Mouse (Mus musculus): ENCODE measurements at regions not wholly inside any gene's neighbourhood (a gene's known extent, or its start where the extent isn't known, plus 50 kb on each side); places are given as distances from the start of the nearest gene placed in this dataset.

DNA sequence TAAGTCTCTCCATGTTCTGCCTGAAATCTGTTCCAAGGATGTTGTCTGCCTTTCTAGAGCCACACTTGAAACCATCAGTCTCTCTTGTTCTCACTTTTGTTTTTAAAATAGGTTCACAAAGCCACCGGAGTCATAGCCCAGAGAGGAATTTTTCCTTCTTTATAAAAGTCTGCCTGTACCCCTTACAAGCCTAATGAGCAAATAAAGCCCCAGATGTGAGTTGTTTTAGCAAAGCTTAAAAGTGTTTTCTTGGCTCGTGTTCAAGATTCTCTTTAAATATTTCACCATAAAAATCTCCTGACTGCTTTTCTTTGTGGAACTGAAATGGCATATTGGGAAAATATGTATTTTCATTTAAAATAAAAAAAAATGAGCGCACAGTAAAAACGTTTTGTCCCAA lies 521.3 kb downstream of the Ptprc start:
- in situ Hi-C loops (cut with MboI; ENCODE audit: low pct_ligation_motif_present, low pct_unique_long_range_greater_than_20kb, low sequenced_read_pairs): no loop called here
- Histone ChIP-seq H3K9me3 (replicated peaks; ENCODE audit: low read length) (no peaks in the 10 kb centered on the region), H3K4me1 (ENCODE audit: control insufficient read depth in 1 of 2, insufficient read depth in 2 of 2) (peaks cover 0 to 7% of the 10 kb centered on the region in 2 experiments; a peak in 1 of 4 replicates), H3K36me3 (replicated peaks in 1 of 2; ENCODE audit: control insufficient read depth in 1 of 2, insufficient read depth in 1 of 2, low read length in 1 of 2) (no peaks in the 10 kb centered on the region), H3K27me3 (replicated peaks) (no peaks in the 10 kb centered on the region), H3K27ac (ENCODE audit: insufficient read depth, low read depth) (no peak overlapping the region), H3K4me2 (ENCODE audit: insufficient read depth, low read depth, poor library complexity, severe bottlenecking) (no peak overlapping the region), H3K9ac (ENCODE audit: insufficient read depth, low read depth) (no peak overlapping the region), H3K79me2 (replicated peaks; ENCODE audit: control insufficient read depth, extremely low read depth, insufficient read depth, poor library complexity, severe bottlenecking) (no peaks in the 10 kb centered on the region), H3K4me3 (replicated peaks in 1 of 3; ENCODE audit: low read depth in 2 of 3, low read length in 2 of 3, poor library complexity in 1 of 3) (no peak overlapping the region)
- DNase-seq (ENCODE audit: extremely low read depth): no peak
- TF ChIP-seq USF1 (IDR thresholded peaks at IDR 0.05; ENCODE audit: low read depth, low read length) (no peak), IRF4 (IDR thresholded peaks at IDR 0.05; ENCODE audit: low read depth, low read length) (no peak), BHLHE40 (IDR thresholded peaks at IDR 0.05; ENCODE audit: low read depth, low read length) (no peak), NRF1 (IDR thresholded peaks at IDR 0.05; ENCODE audit: low read depth, low read length) (no peak), ZNF384 (IDR thresholded peaks at IDR 0.05; ENCODE audit: low read depth, low read length) (no peak), POLR2AphosphoS2 (IDR thresholded peaks at IDR 0.05; ENCODE audit: low read depth, low read length) (no peak)
- dilution Hi-C loops (cut with MboI; ENCODE audit: extremely low pct_ligation_motif_present, extremely low pct_unique_long_range_greater_than_20kb, low sequenced_read_pairs): no loop called here

DNA sequence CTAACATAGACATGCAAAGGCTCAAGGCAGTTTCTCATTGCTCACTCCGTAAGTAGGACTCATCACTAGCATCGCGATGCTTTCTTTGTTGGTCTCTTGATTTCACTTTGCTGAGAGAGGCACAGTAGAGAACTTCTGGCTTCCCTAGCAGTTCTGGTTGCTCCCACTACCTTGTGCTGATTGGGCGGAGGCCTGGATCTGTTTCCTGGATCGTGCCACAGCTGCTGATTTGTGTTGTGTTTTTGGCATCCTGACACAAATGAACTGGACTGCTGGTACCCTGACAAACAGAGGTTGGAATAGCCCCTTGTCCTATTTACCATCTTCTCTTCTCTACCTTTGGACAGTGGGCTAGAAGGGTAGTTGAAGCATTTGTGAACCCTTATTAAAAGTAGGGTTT lies 522.0 kb downstream of the Ptprc start:
- Histone ChIP-seq H3K79me2 (replicated peaks; ENCODE audit: control insufficient read depth, extremely low read depth, insufficient read depth, poor library complexity, severe bottlenecking) (no peaks in the 10 kb centered on the region), H3K27me3 (replicated peaks) (no peaks in the 10 kb centered on the region), H3K4me3 (replicated peaks in 1 of 3; ENCODE audit: low read depth in 2 of 3, low read length in 2 of 3, poor library complexity in 1 of 3) (no peak overlapping the region), H3K9me3 (replicated peaks; ENCODE audit: low read length) (no peaks in the 10 kb centered on the region), H3K4me1 (ENCODE audit: control insufficient read depth in 1 of 2, insufficient read depth in 2 of 2) (peaks cover 0 to 7% of the 10 kb centered on the region in 2 experiments; a peak in 1 of 4 replicates), H3K4me2 (ENCODE audit: insufficient read depth, low read depth, poor library complexity, severe bottlenecking) (no peak overlapping the region), H3K9ac (ENCODE audit: insufficient read depth, low read depth) (no peak overlapping the region), H3K27ac (ENCODE audit: insufficient read depth, low read depth) (no peak overlapping the region), H3K36me3 (replicated peaks in 1 of 2; ENCODE audit: control insufficient read depth in 1 of 2, insufficient read depth in 1 of 2, low read length in 1 of 2) (no peaks in the 10 kb centered on the region)
- in situ Hi-C loops (cut with MboI; ENCODE audit: low pct_ligation_motif_present, low pct_unique_long_range_greater_than_20kb, low sequenced_read_pairs) (no loop called here), dilution Hi-C loops (cut with MboI; ENCODE audit: extremely low pct_ligation_motif_present, extremely low pct_unique_long_range_greater_than_20kb, low sequenced_read_pairs) (no loop called here)
- TF ChIP-seq ETS1 (conservative IDR thresholded peaks at IDR 0.05; ENCODE audit: low read depth, low read length) (no peak), JUND (conservative IDR thresholded peaks at IDR 0.05; ENCODE audit: low read depth, low read length) (no peak), CTCF (conservative IDR thresholded peaks at IDR 0.05 in 1 of 2, IDR thresholded peaks at IDR 0.05 in 1 of 2; ENCODE audit: low read depth in 2 of 2, low read length in 2 of 2) (no peak), ZC3H11A (IDR thresholded peaks at IDR 0.05; ENCODE audit: low read depth, low read length) (no peak), TCF12 (IDR thresholded peaks at IDR 0.05; ENCODE audit: low read depth, low read length) (no peak), ZMIZ1 (IDR thresholded peaks at IDR 0.05; ENCODE audit: low read depth, low read length) (no peak), MXI1 (IDR thresholded peaks at IDR 0.05; ENCODE audit: low read depth, low read length) (no peak), MEF2A (IDR thresholded peaks at IDR 0.05; ENCODE audit: borderline replicate concordance, low read depth, low read length) (no peak)
- DNase-seq (ENCODE audit: extremely low read depth): no peak

DNA sequence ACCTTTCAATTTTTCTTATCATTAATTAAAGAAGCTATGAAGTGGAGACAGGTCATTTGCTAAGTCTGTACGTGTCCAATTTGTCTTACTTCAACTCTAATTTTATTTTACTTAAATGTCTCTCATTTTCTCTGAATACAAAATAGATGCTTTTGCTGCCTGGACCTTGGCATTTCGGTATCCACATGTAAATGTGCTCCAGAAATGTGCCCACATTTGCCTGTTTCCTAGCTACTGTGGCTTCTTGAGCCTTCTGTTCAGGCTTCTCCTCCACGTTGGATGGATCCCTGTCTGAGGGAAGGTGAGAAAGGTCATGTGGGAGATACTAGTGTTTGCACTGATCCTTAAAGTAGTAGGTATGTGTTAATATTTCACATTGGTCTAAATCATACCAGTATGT lies 524.9 kb downstream of the Ptprc start:
- Histone ChIP-seq H3K27ac (ENCODE audit: insufficient read depth, low read depth) (no peak overlapping the region), H3K9me3 (replicated peaks; ENCODE audit: low read length) (no peaks in the 10 kb centered on the region), H3K4me2 (ENCODE audit: insufficient read depth, low read depth, poor library complexity, severe bottlenecking) (no peak overlapping the region), H3K36me3 (replicated peaks in 1 of 2; ENCODE audit: control insufficient read depth in 1 of 2, insufficient read depth in 1 of 2, low read length in 1 of 2) (no peaks in the 10 kb centered on the region), H3K79me2 (replicated peaks; ENCODE audit: control insufficient read depth, extremely low read depth, insufficient read depth, poor library complexity, severe bottlenecking) (no peaks in the 10 kb centered on the region), H3K4me1 (ENCODE audit: control insufficient read depth in 1 of 2, insufficient read depth in 2 of 2) (no peaks in the 10 kb centered on the region), H3K27me3 (replicated peaks) (no peaks in the 10 kb centered on the region), H3K4me3 (replicated peaks in 1 of 3; ENCODE audit: low read depth in 2 of 3, low read length in 2 of 3, poor library complexity in 1 of 3) (no peak overlapping the region), H3K9ac (ENCODE audit: insufficient read depth, low read depth) (no peak overlapping the region)
- TF ChIP-seq ZC3H11A (IDR thresholded peaks at IDR 0.05; ENCODE audit: low read depth, low read length) (no peak), ELF1 (IDR thresholded peaks at IDR 0.05; ENCODE audit: low read depth, low read length) (no peak), MAX (IDR thresholded peaks at IDR 0.05; ENCODE audit: low read length) (no peak), UBTF (IDR thresholded peaks at IDR 0.05; ENCODE audit: low read depth, low read length) (no peak), CHD1 (IDR thresholded peaks at IDR 0.05; ENCODE audit: low read depth, low read length) (no peak), E2F4 (IDR thresholded peaks at IDR 0.05; ENCODE audit: insufficient replicate concordance, low read depth, low read length) (no peak), TBP (conservative IDR thresholded peaks at IDR 0.05; ENCODE audit: low read depth, low read length) (no peak), HCFC1 (IDR thresholded peaks at IDR 0.05; ENCODE audit: low read depth, low read length) (no peak), ZKSCAN1 (IDR thresholded peaks at IDR 0.05; ENCODE audit: borderline replicate concordance, low read depth, low read length) (no peak), JUND (conservative IDR thresholded peaks at IDR 0.05; ENCODE audit: low read depth, low read length) (no peak), MXI1 (IDR thresholded peaks at IDR 0.05; ENCODE audit: low read depth, low read length) (no peak), KAT2A (IDR thresholded peaks at IDR 0.05; ENCODE audit: insufficient replicate concordance, low read length) (no peak), GABPA (IDR thresholded peaks at IDR 0.05; ENCODE audit: insufficient replicate concordance, low read depth, low read length) (no peak), CTCF (conservative IDR thresholded peaks at IDR 0.05 in 1 of 2, IDR thresholded peaks at IDR 0.05 in 1 of 2; ENCODE audit: low read depth in 2 of 2, low read length in 2 of 2) (no peak)
- DNase-seq (ENCODE audit: extremely low read depth): no peak
- dilution Hi-C loops (cut with MboI; ENCODE audit: extremely low pct_ligation_motif_present, extremely low pct_unique_long_range_greater_than_20kb, low sequenced_read_pairs) (no loop called here), in situ Hi-C loops (cut with MboI; ENCODE audit: low pct_ligation_motif_present, low pct_unique_long_range_greater_than_20kb, low sequenced_read_pairs) (no loop called here)
